Mouse (Mus musculus) left cerebral cortex, adult 11 months (tissue): ENCODE data around the gene Krtap10-10.
"Not testable (repeated sequence)": the region's sequence is repeated elsewhere in the genome, so short reads cannot be mapped to it uniquely, and the experiment has no call there.

ENCODE experiments used
- DNase-seq: peaks from one replicate; pipeline ENCODE4 v3.0.0; 2022; ENCODE audit warnings: low spot score

Gene Krtap10-10

DNA sequence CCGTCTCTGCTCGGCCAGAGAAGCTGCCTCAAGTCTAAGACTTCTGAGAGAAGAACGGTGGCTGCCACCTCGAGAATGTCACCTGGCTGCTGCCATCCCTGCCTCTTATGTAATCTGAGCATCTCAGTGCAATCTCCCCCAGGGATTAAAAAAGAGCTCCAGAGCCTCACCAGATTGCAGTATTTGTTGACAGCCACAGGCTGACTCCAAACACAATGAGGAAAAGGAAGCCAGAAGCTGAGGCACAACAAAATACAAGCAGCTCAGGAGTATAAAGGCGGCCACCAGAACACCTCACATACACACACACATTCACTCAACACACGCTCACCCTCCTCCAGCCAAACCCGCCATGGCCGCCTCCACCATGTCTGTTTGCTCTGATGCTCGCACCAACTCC is at the start of gene Krtap10-10:
TSS of gene Krtap10-10 (plus strand) at position 301 of the 400 bp plus-strand sequence.
- no peak for DNase-seq

DNA sequence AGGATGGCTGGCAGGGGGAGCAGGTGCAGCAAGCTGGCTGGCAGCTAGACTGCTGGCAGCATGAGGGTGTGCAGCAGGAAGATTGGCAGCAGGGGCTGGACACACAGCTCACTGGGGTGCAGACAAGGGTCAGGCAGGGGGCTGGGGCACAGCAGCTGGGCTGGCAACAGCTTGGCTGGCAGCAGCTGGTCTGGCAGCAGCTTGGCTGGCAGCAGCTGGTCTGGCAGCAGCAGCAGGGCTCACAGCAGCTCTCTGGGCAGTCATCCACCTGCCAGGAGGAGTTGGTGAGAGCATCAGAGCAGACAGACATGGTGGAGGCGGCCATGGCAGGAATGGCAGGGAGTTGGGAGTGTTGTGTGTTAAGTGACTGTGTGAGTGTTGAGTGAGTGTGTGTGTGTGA is 47.9 kb upstream of the Krtap10-10 start, which contains the start of gene Gm7137:
TSS of gene Gm7137 (minus strand) at position 325 of the 400 bp plus-strand sequence.
- not testable (repeated sequence) for DNase-seq

DNA sequence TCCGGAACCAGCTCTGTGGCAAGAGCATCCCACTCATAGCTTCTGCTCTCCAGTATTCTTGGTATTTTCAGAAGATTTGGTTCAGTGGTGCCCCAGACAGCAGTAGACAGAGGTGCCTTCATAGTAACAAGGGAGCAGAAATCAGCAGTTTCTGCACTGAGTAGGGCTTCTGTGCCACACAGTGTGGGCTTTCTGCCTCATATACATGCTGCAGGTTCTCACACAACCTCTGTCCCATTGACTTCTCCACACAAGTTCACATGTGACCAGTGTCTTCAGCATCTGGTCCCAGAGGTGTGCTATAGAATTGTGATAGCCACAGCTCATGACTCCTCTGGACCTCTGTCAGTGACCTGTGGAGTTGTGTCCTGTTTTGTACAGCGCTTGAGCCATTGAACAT is 47.1 kb upstream of the Krtap10-10 start:
- no peak for DNase-seq

DNA sequence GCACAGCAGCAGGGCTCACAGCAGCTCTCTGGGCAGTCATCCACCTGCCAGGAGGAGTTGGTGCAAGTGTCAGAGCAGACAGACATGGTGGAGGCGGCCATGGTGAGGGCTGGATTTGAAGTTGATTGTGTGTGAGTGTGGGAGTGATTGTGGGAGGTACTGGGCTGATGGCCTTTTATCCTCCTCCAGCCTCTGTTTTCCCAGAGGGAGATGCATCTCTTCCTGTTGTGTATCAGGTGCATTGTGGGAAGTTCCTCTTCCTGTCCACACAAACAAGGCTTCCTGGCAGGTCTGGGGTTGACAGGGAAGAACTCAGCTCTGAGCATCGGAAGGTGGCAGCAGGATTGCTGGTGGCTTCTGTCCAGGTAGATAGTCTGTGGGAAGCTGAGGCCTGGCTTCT is 40.8 kb upstream of the Krtap10-10 start, which contains the start of gene Gm9639:
TSS of gene Gm9639 (minus strand) at position 101 of the 400 bp plus-strand sequence.
- no peak for DNase-seq

DNA sequence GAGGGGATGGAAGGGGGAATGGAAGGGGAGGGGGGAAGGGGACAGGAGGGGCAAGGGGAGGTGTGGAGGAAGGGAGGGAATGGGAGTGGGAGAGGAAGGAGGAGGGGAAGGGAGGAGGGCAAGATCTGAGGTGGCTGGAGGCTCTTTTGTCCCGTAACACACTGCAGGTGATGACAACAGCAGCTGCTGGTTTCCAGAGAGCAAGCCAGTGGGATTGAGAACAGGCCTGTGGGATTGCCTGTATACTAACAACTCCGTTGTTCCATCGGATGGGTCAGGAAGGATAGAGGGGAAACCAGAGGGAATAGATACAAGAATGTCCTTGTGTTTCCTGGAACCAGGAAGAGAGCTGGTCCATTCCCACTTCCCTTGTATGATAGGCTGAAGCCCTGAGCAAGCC is 38.1 kb upstream of the Krtap10-10 start:
- DNase-seq, result no peak

DNA sequence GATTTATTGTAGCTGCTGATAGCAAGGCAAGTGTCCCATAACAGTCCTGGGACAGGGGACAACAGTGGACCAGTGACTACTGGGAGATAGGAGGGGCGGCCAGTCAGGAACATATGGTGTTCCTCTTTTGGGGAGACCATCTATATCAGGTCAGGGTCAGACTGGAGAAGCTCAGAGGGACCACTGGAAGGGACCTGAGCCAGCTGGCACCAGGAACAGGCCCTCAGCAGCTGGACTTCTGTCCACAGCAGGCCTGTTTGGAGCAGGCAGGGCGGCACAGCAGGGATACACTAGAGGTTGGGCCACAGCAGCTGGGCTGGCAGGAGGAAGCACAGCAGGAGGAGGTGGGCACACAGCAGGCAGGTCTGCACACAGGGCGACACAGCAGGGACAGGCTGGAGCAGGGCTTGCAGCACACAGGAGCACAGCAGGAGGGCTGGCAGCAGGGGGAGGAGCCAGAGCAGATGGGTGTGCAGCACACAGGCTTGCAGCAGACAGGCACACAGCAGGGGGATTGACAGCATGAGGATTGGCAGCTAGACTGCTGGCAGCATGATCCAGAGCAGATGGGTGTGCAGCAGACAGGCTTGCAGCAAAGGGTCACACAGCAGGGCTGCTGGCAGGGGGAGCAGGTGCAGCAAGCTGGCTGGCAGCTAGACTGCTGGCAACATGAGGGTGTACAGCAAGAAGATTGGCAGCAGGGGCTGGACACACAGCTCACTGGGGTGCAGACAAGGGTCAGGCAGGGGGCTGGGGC is 37.4 kb upstream of the Krtap10-10 start:
- not testable (repeated sequence) for DNase-seq

DNA sequence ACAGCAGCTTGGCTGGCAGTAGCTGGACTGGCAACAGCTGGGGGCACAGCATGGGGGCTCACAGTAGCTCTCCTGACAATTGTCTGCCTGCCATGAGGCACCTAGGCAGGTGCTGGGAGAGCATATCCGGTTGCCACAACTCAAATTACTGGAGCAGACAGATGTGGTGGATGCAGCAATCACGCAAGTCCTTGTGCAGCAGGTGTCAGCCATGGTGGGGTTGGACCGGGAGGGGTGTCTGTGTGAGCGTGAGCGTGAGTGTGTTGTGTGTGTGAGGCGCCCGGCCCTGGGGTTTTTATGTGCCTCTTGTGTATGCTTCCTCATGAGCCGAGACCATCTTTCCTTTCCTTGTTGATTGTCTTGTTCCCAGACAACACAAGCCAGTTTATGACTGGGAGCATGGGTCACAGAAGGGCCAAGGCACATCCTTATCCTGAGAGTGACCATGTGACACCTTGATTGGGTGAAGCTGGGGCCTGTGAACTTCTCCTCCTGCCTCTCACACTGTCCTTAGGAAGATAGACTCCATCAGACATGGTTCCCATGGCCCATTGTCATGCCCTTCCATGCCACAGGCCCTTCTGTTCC is 36.7 kb upstream of the Krtap10-10 start, which contains the start of gene Gm19668:
TSS of gene Gm19668 (minus strand) at position 213 of the 588 bp plus-strand sequence.
- no peak for DNase-seq

DNA sequence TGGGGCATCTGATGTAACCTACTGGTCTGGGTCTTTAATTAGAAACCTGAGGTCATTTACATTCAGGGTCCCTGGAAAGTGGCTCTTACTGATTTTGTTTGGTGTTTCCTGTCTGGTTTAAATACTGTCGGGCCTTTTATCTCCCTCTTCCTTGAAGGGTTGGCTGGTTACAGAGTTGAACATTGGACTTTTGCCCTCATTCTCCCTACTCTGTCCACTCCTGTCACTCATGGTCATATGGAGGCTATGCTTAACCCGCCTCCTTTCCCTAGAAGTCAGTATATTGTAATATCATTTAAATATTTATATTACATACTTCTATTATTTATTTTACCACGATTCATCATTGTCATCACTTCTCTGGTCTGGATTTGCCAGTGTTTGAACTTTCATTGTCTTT is 31.7 kb upstream of the Krtap10-10 start:
- DNase-seq, result no peak

DNA sequence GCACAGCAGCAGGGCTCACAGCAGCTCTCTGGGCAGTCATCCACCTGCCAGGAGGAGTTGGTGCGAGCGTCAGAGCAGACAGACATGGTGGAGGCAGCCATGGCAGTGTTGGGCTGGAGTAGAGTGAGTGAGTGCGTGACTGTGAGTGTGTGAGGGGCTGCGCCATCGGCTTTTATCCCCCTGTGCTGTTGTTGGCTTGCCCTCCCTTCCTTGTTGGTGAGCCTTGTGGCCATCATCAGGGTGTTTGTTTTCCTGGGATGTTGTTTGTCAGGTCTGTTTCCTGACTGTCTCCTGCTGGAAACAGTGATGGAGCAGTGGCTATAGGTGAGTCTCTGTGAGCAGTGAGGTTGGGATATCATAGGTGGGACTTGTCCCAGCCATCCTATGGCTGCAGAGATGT is 24.0 kb upstream of the Krtap10-10 start, which contains the start of gene Gm9507:
TSS of gene Gm9507 (minus strand) at position 101 of the 400 bp plus-strand sequence.
- no peak for DNase-seq

DNA sequence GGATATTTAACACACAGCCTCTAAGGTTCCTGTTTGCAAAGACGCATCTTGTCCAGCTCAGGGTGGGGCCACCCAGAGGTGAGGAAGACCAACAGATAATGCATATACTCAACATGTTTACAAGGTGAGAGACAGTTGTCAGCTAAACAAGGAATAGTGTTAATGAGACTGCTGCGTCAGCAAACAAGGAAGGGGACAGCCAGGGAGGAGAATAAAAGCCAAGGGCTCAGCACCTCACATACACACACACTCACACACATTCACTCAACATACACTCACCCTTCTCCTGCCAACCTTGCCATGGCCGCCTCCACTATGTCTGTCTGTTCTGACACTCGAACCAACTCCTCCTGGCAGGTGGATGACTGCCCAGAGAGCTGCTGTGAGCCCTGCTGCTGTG is 21.4 kb upstream of the Krtap10-10 start, which contains the start of gene Gm2696:
TSS of gene Gm2696 (plus strand) at position 301 of the 400 bp plus-strand sequence.
- DNase-seq, result no peak

DNA sequence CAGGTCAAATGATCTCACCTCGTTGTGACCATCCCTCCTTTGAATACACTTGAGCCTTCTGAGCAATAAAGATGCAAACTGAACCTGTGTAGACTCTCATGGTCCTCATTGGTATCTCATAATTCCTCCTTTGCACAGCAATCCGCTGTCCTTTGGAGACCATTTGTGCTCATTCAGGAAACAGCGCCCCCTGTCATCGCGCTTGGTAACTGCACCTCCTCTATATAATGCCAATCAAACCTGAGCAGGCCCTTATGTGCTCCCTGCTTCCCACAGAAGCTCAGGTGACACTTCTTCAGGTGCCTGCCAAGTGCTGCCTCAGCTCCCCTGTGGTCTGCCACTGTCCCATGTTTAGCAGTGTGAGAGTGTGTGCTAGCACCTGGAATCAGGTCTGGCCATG is 20.2 kb upstream of the Krtap10-10 start:
- no peak for DNase-seq

DNA sequence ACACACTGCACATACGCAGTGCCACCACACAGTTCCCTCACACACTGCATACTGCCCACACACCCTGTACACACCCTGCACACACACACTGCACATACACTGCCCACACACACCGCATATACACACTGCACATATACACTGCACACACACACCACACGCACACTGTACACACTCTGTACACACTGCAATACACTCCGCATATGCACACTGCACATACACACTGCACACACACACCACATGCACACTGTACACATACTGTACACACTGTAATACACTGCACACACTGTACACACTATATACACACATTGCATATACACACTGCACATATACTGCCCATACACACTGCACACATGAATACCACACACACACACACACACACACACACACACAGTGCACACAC is 17.2 kb upstream of the Krtap10-10 start:
- no peak for DNase-seq

DNA sequence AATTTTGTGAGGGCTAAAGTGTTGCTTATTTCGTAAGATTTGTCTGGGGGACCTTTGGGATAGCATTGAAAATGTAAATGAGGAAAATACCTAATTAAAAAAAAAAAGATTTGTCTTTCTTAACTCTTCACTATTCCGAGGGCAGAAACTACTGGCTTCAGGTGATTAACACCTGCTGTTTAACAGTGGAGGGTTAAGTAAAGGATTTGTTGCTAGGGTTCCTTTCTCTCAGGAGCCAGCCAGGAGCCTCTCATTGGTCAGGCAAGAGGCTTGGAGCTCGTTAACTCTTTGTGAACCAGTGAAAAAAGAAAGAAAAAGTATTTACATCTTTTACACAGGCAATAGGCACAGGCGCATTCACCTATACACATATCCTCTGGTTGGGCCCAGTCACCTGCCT is 16.5 kb upstream of the Krtap10-10 start:
- no peak for DNase-seq

DNA sequence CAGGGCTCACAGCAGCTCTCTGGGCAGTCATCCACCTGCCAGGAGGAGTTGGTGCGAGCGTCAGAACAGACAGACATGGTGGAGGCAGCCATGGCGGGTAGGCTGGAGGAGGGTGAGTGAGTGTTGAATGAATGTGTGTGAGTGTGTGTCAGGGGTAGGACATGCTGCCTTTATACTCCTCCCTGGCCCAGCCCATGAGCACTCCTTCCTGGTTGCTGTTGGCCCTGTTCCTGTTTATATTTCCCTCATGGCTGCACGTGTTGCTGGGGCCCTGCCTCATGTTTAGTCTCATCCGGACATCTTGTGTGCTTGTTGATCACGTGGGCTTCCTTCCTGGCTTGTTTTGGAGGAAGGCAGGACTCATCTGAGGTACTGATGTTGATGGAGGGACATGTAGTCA is 8.8 kb upstream of the Krtap10-10 start, which contains the start of gene Krtap10-4:
TSS of gene Krtap10-4 (minus strand) at position 145 of the 400 bp plus-strand sequence.
- DNase-seq, result no peak

DNA sequence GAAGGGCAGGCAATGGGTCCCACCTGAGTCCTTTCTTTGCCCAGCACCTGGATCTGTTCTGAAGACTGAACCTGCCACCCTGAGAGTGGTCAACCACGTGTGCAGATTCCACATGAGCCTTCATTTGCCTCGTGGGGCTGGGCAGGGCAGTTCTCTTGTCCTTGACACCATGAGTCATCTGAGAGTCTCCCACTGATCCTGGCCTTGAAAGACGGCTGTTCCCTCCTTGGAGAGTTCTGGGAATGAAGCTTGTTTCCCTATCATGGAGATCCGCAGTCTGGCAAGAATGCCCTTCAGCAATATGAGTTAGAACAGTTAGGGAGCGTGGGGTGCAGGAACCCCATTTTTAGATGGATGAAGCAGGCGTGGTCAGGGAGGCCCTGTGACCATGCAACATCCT is 3.3 kb downstream of the Krtap10-10 start:
- DNase-seq, result no peak

DNA sequence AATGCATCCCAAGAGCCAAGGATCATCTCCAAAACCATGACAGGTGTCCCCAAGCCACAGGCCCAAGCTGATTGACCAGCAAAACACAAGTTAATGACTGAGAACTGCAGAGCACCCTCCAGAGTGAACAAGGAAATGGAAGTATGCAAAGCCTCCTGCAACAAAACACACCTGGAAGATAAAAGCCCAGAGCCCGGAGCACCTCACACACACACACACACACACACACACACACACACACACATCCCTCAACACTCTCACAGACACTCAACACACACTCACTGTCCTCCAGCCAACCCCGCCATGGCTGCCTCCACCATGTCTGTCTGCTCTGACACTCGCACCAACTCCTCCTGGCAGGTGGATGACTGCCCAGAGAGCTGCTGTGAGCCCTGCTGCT is 10.8 kb downstream of the Krtap10-10 start, which contains the start of gene Gm36176:
TSS of gene Gm36176 (plus strand) at position 301 of the 400 bp plus-strand sequence.
- no peak for DNase-seq

DNA sequence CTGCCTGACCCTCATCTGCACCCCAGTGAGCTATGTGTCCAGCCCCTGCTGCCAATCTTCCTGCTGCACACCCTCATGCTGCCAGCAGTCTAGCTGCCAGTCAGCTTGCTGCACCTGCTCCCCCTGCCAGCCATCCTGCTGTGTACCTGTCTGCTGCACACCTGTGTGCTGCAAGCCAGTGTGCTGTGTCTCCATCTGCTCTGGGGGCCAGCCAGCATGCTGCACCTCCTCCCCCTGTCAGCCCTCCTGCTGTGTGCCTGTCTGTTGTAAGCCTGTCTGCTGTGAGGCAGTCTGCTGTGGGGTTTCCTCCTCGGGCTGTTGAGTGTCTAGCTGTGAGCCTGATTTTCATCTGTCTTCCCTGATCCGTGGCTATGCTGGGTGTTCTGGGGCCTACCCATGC is 11.2 kb downstream of the Krtap10-10 start:
- DNase-seq, result no peak

DNA sequence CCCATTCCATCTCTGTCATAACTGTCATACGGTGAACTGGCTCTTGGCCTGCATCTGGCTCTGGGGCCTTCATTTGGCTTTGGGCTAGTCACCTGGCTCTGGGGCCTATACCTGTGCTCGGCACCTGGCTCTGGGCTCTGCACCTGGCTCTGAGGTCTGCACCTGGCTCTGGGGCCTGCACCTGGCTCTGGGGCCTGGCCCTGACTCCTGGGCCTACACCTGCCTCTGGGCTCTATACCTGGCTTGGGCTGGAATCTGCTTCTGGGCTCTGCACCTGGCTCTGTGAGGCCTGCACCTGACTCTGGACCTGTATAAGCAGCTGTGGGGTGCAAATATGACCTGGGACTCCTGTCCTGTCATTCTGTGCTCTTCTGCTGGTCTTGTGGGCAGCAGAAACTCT is 11.8 kb downstream of the Krtap10-10 start:
- no peak for DNase-seq

DNA sequence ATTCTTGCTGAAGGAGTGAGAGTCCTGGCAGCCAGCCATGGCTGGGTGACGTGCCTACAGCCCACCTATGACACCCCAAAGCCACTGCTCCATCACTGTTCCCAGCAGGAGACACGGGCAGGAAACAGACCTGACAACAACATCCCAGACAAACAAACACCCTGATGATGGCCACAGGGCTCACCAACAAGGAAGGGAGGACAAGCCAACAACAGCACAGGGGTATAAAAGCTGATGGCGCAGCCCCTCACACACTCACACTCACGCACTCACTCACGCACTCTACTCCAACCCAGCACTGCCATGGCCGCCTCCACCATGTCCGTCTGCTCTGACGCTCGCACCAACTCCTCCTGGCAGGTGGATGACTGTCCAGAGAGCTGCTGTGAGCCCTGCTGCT is 16.8 kb downstream of the Krtap10-10 start, which contains the start of gene Gm10318:
TSS of gene Gm10318 (plus strand) at position 301 of the 400 bp plus-strand sequence.
- no peak for DNase-seq

DNA sequence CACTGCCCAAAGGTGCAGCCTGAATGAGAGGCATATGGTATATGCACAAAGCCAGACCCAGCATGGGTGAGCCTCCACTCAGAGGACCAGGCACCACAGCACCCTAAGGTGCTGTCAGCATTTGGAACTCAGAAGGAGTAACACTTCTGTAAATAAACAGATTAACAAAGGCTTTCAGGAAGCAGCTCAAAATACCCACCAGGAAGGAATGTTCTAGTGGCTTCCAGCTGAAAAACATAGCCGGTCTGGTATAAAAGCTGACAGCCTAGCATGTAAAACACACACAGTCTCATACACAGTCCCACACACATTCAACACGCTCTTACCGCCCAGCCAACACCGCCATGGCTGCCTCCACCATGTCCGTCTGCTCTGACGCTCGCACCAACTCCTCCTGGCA is 25.9 kb downstream of the Krtap10-10 start, which contains the start of gene Gm3285:
TSS of gene Gm3285 (plus strand) at position 301 of the 400 bp plus-strand sequence.
- no peak for DNase-seq

DNA sequence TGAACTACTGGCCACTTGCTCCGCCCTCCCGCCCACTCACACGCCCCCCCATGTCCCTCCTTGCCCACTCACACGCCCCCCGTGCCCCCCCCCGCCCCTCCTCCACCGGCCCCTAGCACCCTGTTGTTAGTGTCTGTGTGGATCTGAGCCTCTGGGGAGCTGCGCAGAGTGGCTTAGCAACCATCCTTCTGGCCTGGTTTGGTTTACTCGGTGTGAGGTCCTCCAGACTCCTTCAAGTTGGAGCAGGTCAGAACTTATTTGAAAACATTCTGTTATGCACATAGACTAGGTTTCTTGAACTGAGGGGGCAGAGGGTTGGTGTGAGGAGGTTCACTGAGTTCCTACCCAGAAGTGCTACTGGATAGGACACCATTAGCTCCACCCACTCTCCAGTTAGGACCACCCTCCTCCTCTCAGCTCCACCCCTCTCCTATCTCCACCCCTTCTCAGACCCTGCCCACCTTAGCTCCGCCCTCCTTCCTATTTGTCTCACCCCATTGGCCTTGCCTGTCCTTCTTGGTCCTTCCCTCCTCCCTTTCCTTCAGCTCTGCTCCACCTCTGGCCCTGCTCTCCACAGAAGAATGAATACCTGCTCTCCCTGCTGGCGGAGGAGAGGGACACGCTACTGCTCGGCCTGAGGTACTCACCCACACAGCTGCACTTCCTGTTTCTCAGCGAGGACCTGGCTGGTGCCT is 28.5 kb downstream of the Krtap10-10 start:
- no peak for DNase-seq

DNA sequence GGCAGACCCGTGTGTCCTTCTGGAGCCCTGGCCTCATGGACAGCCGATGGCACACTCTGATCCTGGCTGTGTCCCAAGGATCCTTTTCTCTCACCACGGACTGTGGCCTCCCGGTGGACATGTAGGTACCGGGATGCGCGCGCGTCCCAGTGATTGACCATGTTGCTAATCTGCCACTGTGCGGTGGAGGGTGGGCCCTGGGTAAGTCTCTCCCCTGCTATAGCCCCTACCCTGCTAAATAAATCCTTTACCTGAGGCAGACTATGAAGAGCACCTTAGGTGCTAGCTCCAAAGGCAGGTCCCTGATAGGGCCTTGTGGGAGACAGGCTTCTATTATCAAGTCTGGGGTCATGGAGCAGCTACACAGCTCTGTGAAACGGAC is 29.0 kb downstream of the Krtap10-10 start:
- DNase-seq, result no peak
